Mouse (Mus musculus): ENCODE data around the gene Ankmy2. TPM values are rescaled to one million over a fixed set of nuclear protein-coding genes. Genes with fewer than 3 reads are reported as not detected.

Ankmy2 gene
- polyA plus RNA-seq, 1 experiment from 2014 or later, result 32.2 TPM

GRCm38 (mm10) chr12:36135409-36135808 is 21.5 kb upstream of the Ankmy2 start:
- H3K4me2 ChIP-seq (replicated peaks), result no peak overlapping the region
- no peak overlapping the region for H3K9ac ChIP-seq
- WGBS, result 93% methylated on average over 3 of the region's 3 CpGs
- H3K4me1 ChIP-seq, result no peaks in the 10 kb centered on the region
- no peaks in the 10 kb centered on the region for H3K27me3 ChIP-seq (replicated peaks)
- H3K4me3 ChIP-seq, result no peak overlapping the region
- ATAC-seq (ENCODE audit: low FRiP score, low read depth), result no peak
- H3K36me3 ChIP-seq, result peaks cover 40% of the 10 kb centered on the region
- no peak overlapping the region for H3K27ac ChIP-seq
- H3K9me3 ChIP-seq, result no peaks in the 10 kb centered on the region

GRCm38 (mm10) chr12:36136285-36136684 is 20.6 kb upstream of the Ankmy2 start:
- no peak overlapping the region for H3K4me2 ChIP-seq (replicated peaks)
- peaks cover 41% of the 10 kb centered on the region for H3K36me3 ChIP-seq
- WGBS, result 91% methylated on average over 8 of the region's 8 CpGs
- H3K27me3 ChIP-seq (replicated peaks), result no peaks in the 10 kb centered on the region
- H3K4me3 ChIP-seq, result no peak overlapping the region
- no peak overlapping the region for H3K9ac ChIP-seq
- ATAC-seq (ENCODE audit: low FRiP score, low read depth), result no peak
- H3K27ac ChIP-seq, result no peak overlapping the region
- H3K4me1 ChIP-seq, result no peaks in the 10 kb centered on the region
- no peaks in the 10 kb centered on the region for H3K9me3 ChIP-seq

GRCm38 (mm10) chr12:36137192-36137591 is 19.7 kb upstream of the Ankmy2 start:
- WGBS, result 89% methylated on average over 4 of the region's 4 CpGs
- Histone ChIP-seq H3K9me3 (no peaks in the 10 kb centered on the region), H3K4me2 (replicated peaks) (no peak overlapping the region), H3K36me3 (peaks cover 35% of the 10 kb centered on the region), H3K4me3 (no peak overlapping the region), H3K27me3 (replicated peaks) (no peaks in the 10 kb centered on the region), H3K27ac (no peak overlapping the region), H3K9ac (no peak overlapping the region), H3K4me1 (no peaks in the 10 kb centered on the region)
- ATAC-seq (ENCODE audit: low FRiP score, low read depth), result no peak

- no peak overlapping the region for H3K4me3 ChIP-seq
- H3K4me2 ChIP-seq (replicated peaks), result no peak overlapping the region
- no peak overlapping the region for H3K9ac ChIP-seq
- no peaks in the 10 kb centered on the region for H3K9me3 ChIP-seq
- no peak overlapping the region for H3K27ac ChIP-seq
- peaks cover 19% of the 10 kb centered on the region; the same call in 1 of the 2 replicates for H3K36me3 ChIP-seq
- H3K27me3 ChIP-seq (replicated peaks), result no peaks in the 10 kb centered on the region
- no peak for ATAC-seq (ENCODE audit: low FRiP score, low read depth)
- WGBS, result 94% methylated on average over 6 of the region's 6 CpGs
- H3K4me1 ChIP-seq, result no peaks in the 10 kb centered on the region
These were observed 16.5 kb upstream of the Ankmy2 start for GRCm38 (mm10) chr12:36140401-36140800.

GRCm38 (mm10) chr12:36146230-36147011 is 10.5 kb upstream of the Ankmy2 start:
- no peaks in the 10 kb centered on the region for H3K4me1 ChIP-seq
- no peaks in the 10 kb centered on the region for H3K27me3 ChIP-seq (replicated peaks)
- H3K36me3 ChIP-seq, result peaks cover 3% of the 10 kb centered on the region; the same call in 1 of the 2 replicates
- H3K4me3 ChIP-seq, result no peak overlapping the region
- no peak overlapping the region for H3K27ac ChIP-seq
- no peak overlapping the region for H3K9ac ChIP-seq
- no peak overlapping the region for H3K4me2 ChIP-seq (replicated peaks)
- ATAC-seq (ENCODE audit: low FRiP score, low read depth), result no peak
- no peaks in the 10 kb centered on the region for H3K9me3 ChIP-seq
- WGBS, result 96% methylated on average over 3 of the region's 3 CpGs

GRCm38 (mm10) chr12:36150265-36150664 is 6.6 kb upstream of the Ankmy2 start:
- Histone ChIP-seq H3K4me2 (replicated peaks) (no peak overlapping the region), H3K27ac (no peak overlapping the region), H3K9ac (no peak overlapping the region), H3K27me3 (replicated peaks) (no peaks in the 10 kb centered on the region), H3K4me3 (no peak overlapping the region), H3K9me3 (no peaks in the 10 kb centered on the region), H3K36me3 (peaks cover 3% of the 10 kb centered on the region; the same call in 1 of the 2 replicates), H3K4me1 (peaks cover 14% of the 10 kb centered on the region)
- no peak for ATAC-seq (ENCODE audit: low FRiP score, low read depth)
- WGBS, result 89% methylated on average over 2 of the region's 2 CpGs

GRCm38 (mm10) chr12:36150737-36151136 is 6.2 kb upstream of the Ankmy2 start:
- peaks cover 14% of the 10 kb centered on the region for H3K4me1 ChIP-seq
- ATAC-seq (ENCODE audit: low FRiP score, low read depth), result no peak
- 95% methylated on average over 2 of the region's 2 CpGs for WGBS

GRCm38 (mm10) chr12:36155141-36155641 is 1.7 kb upstream of the Ankmy2 start:
- Histone ChIP-seq H3K4me2 (replicated peaks) (peak overlapping the region; percentile 75), H3K4me1 (peaks cover 23% of the 10 kb centered on the region), H3K9ac (peak overlapping the region; percentile 83), H3K4me3 (peak overlapping the region; percentile 82), H3K27ac (no peak overlapping the region), H3K27me3 (replicated peaks) (no peaks in the 10 kb centered on the region), H3K9me3 (no peaks in the 10 kb centered on the region), H3K36me3 (no peaks in the 10 kb centered on the region)
- WGBS, result 16% methylated on average over 8 of the region's 8 CpGs
- no peak for ATAC-seq (ENCODE audit: low FRiP score, low read depth)

More at GRCm38 (mm10) chr12:36150737-36151136, 6.2 kb upstream of the Ankmy2 start:
- Histone ChIP-seq H3K4me3 (no peak overlapping the region), H3K4me2 (replicated peaks) (no peak overlapping the region), H3K9ac (no peak overlapping the region), H3K27ac (no peak overlapping the region), H3K27me3 (replicated peaks) (no peaks in the 10 kb centered on the region), H3K36me3 (peaks cover 3% of the 10 kb centered on the region; the same call in 1 of the 2 replicates), H3K9me3 (no peaks in the 10 kb centered on the region)

GRCm38 (mm10) chr12:36156101-36156636 is 745 bp upstream of the Ankmy2 start:
- ATAC-seq (ENCODE audit: low FRiP score, low read depth), result peak; percentile 65
- WGBS, result under 1% methylated on average over 33 of the region's 33 CpGs

GRCm38 (mm10) chr12:36157304-36157637 is 357 bp downstream of the Ankmy2 start:
- Histone ChIP-seq H3K9ac (peak overlapping the region; percentile 83), H3K4me1 (peaks cover 23% of the 10 kb centered on the region), H3K4me2 (replicated peaks) (peak overlapping the region; percentile 75), H3K27me3 (replicated peaks) (no peaks in the 10 kb centered on the region), H3K27ac (peak overlapping the region; percentile 62; the same call in 1 of the 2 replicates), H3K9me3 (no peaks in the 10 kb centered on the region), H3K36me3 (no peaks in the 10 kb centered on the region), H3K4me3 (peak overlapping the region; percentile 82)
- WGBS, result under 1% methylated on average over 14 of the region's 14 CpGs
- ATAC-seq (ENCODE audit: low FRiP score, low read depth), result peak; percentile 48

More at GRCm38 (mm10) chr12:36156101-36156636, 745 bp upstream of the Ankmy2 start:
- H3K4me3 ChIP-seq, result peak overlapping the region; percentile 82
- H3K9ac ChIP-seq, result peak overlapping the region; percentile 83
- H3K4me1 ChIP-seq, result peaks cover 23% of the 10 kb centered on the region
- H3K9me3 ChIP-seq, result no peaks in the 10 kb centered on the region
- H3K36me3 ChIP-seq, result no peaks in the 10 kb centered on the region
- H3K4me2 ChIP-seq (replicated peaks), result peak overlapping the region; percentile 75
- H3K27ac ChIP-seq, result peak overlapping the region; percentile 70; the same call in 1 of the 2 replicates
- no peaks in the 10 kb centered on the region for H3K27me3 ChIP-seq (replicated peaks)

GRCm38 (mm10) chr12:36157638-36158308 is 859 bp downstream of the Ankmy2 start, which contains the start of gene Bzw2:
Gene Bzw2 (minus strand): TSS chr12:36158080.
- Histone ChIP-seq H3K9ac (peak within 1 kb of the TSS; percentile 83), H3K27me3 (replicated peaks) (no peaks in the 10 kb centered on the region), H3K4me1 (peaks cover 23% of the 10 kb centered on the region), H3K27ac (peak within 1 kb of the TSS; percentile 62; the same call in 1 of the 2 replicates), H3K36me3 (no peaks in the 10 kb centered on the region), H3K9me3 (no peaks in the 10 kb centered on the region), H3K4me2 (replicated peaks) (peak within 1 kb of the TSS; percentile 75), H3K4me3 (peak within 1 kb of the TSS; percentile 82)
- ATAC-seq (ENCODE audit: low FRiP score, low read depth), result peak; percentile 2
- 6% methylated on average over 26 of the region's 26 CpGs for WGBS

Data from neural tube, embryonic 12.5 days (tissue).